Mouse (Mus musculus): ENCODE data around the gene Olfr1020. TPM values are rescaled to one million over a fixed set of nuclear protein-coding genes. Genes with fewer than 3 reads are reported as not detected.

Gene Olfr1020
- not detected in 2 replicates for polyA plus RNA-seq (2015; fragmentation: Nextera tagmentation; extraction: Ambion mirVana)

- Histone ChIP-seq H3K9me3 (replicated peaks) (no peaks in the 10 kb centered on the region), H3K27me3 (replicated peaks) (no peaks in the 10 kb centered on the region), H3K4me3 (replicated peaks) (no peak within 1 kb of the TSS), H3K9ac (replicated peaks) (no peak within 1 kb of the TSS), H3K4me1 (no peaks in the 10 kb centered on the region), H3K27ac (replicated peaks) (no peak within 1 kb of the TSS), H3K4me2 (no peak within 1 kb of the TSS), H3K36me3 (no peaks in the 10 kb centered on the region)
- WGBS, result 84% methylated on average over 1 of the region's 1 CpGs
- ATAC-seq (ENCODE audit: low FRiP score), result no peak
Observed at GRCm38 (mm10) chr2:85846730-85847129, at the start of gene Olfr1020. TSS of gene Olfr1020 (plus strand) at chr2:85847030.

- H3K36me3 ChIP-seq, result no peaks in the 10 kb centered on the region
- ATAC-seq (ENCODE audit: low FRiP score), result no peak
- no peak within 1 kb of the TSS for H3K9ac ChIP-seq (replicated peaks)
- no peaks in the 10 kb centered on the region for H3K27me3 ChIP-seq (replicated peaks)
- WGBS, result 96% methylated on average over 2 of the region's 2 CpGs
- no peak within 1 kb of the TSS for H3K4me3 ChIP-seq (replicated peaks)
- H3K4me2 ChIP-seq, result no peak within 1 kb of the TSS
- H3K27ac ChIP-seq (replicated peaks), result no peak within 1 kb of the TSS
- H3K9me3 ChIP-seq (replicated peaks), result no peaks in the 10 kb centered on the region
- H3K4me1 ChIP-seq, result no peaks in the 10 kb centered on the region
Observed at GRCm38 (mm10) chr2:85802444-85802843, 44.4 kb upstream of the Olfr1020 start, which contains the start of gene Olfr1016. TSS of gene Olfr1016 (minus strand) at chr2:85802544.

GRCm38 (mm10) chr2:85804501-85804900, 42.3 kb upstream of the Olfr1020 start:
- Histone ChIP-seq H3K4me3 (replicated peaks) (no peak overlapping the region), H3K4me2 (no peak overlapping the region), H3K36me3 (no peaks in the 10 kb centered on the region), H3K4me1 (no peaks in the 10 kb centered on the region), H3K27ac (replicated peaks) (no peak overlapping the region), H3K9me3 (replicated peaks) (no peaks in the 10 kb centered on the region), H3K9ac (replicated peaks) (no peak overlapping the region), H3K27me3 (replicated peaks) (no peaks in the 10 kb centered on the region)
- WGBS, result 93% methylated on average over 4 of the region's 4 CpGs
- ATAC-seq (ENCODE audit: low FRiP score), result no peak

GRCm38 (mm10) chr2:85818179-85818578, 28.7 kb upstream of the Olfr1020 start, which contains the start of gene Olfr1018:
TSS of gene Olfr1018 (plus strand) at chr2:85818479.
- no peak for ATAC-seq (ENCODE audit: low FRiP score)
- no peaks in the 10 kb centered on the region for H3K4me1 ChIP-seq
- no peaks in the 10 kb centered on the region for H3K27me3 ChIP-seq (replicated peaks)
- H3K9me3 ChIP-seq (replicated peaks), result no peaks in the 10 kb centered on the region
- no peak within 1 kb of the TSS for H3K9ac ChIP-seq (replicated peaks)
- no peaks in the 10 kb centered on the region for H3K36me3 ChIP-seq
- H3K4me3 ChIP-seq (replicated peaks), result no peak within 1 kb of the TSS
- no peak within 1 kb of the TSS for H3K27ac ChIP-seq (replicated peaks)
- no peak within 1 kb of the TSS for H3K4me2 ChIP-seq

GRCm38 (mm10) chr2:85845383-85845782, 1.4 kb upstream of the Olfr1020 start, which contains the start of gene Olfr1019:
TSS of gene Olfr1019 (minus strand) at chr2:85845483.
- ATAC-seq (ENCODE audit: low FRiP score), result no peak
- Histone ChIP-seq H3K4me1 (no peaks in the 10 kb centered on the region), H3K4me2 (no peak within 1 kb of the TSS), H3K27ac (replicated peaks) (no peak within 1 kb of the TSS), H3K27me3 (replicated peaks) (no peaks in the 10 kb centered on the region), H3K36me3 (no peaks in the 10 kb centered on the region), H3K4me3 (replicated peaks) (no peak within 1 kb of the TSS), H3K9me3 (replicated peaks) (no peaks in the 10 kb centered on the region), H3K9ac (replicated peaks) (no peak within 1 kb of the TSS)

- ATAC-seq (ENCODE audit: low FRiP score), result no peak
- WGBS, result 57% methylated on average over 2 of the region's 2 CpGs
- no peaks in the 10 kb centered on the region for H3K27me3 ChIP-seq (replicated peaks)
- H3K9ac ChIP-seq (replicated peaks), result no peak within 1 kb of the TSS
- H3K9me3 ChIP-seq (replicated peaks), result no peaks in the 10 kb centered on the region
- no peak within 1 kb of the TSS for H3K4me2 ChIP-seq
- H3K36me3 ChIP-seq, result no peaks in the 10 kb centered on the region
- no peak within 1 kb of the TSS for H3K27ac ChIP-seq (replicated peaks)
- no peak within 1 kb of the TSS for H3K4me3 ChIP-seq (replicated peaks)
- no peaks in the 10 kb centered on the region for H3K4me1 ChIP-seq
Observed at GRCm38 (mm10) chr2:85868294-85868693, 21.5 kb downstream of the Olfr1020 start, which contains the start of gene Olfr1022. TSS of gene Olfr1022 (plus strand) at chr2:85868594.

GRCm38 (mm10) chr2:85885340-85885739, 38.5 kb downstream of the Olfr1020 start, which contains the start of gene Olfr1023:
TSS of gene Olfr1023 (plus strand) at chr2:85885640.
- no peak within 1 kb of the TSS for H3K9ac ChIP-seq (replicated peaks)
- WGBS, result 80% methylated on average over 2 of the region's 2 CpGs

More at GRCm38 (mm10) chr2:85885340-85885739, 38.5 kb downstream of the Olfr1020 start, which contains the start of gene Olfr1023:
- Histone ChIP-seq H3K36me3 (no peaks in the 10 kb centered on the region), H3K27me3 (replicated peaks) (no peaks in the 10 kb centered on the region), H3K4me3 (replicated peaks) (no peak within 1 kb of the TSS), H3K4me1 (no peaks in the 10 kb centered on the region), H3K9me3 (replicated peaks) (no peaks in the 10 kb centered on the region), H3K27ac (replicated peaks) (no peak within 1 kb of the TSS), H3K4me2 (no peak within 1 kb of the TSS)
- ATAC-seq (ENCODE audit: low FRiP score), result no peak

Other genes with a start within 250 kb of the Olfr1020 start
- not detected in 2 replicates for gene Olfr1000, start 235.1 kb upstream of the Olfr1020 start, polyA plus RNA-seq (2015; fragmentation: Nextera tagmentation; extraction: Ambion mirVana)
- not detected in 2 replicates for gene Olfr1002, start 196.3 kb upstream of the Olfr1020 start, polyA plus RNA-seq (2015; fragmentation: Nextera tagmentation; extraction: Ambion mirVana)
- not detected in 2 replicates for gene Olfr154, start 182.6 kb upstream of the Olfr1020 start, polyA plus RNA-seq (2015; fragmentation: Nextera tagmentation; extraction: Ambion mirVana)
- gene Olfr1006, start 168.3 kb upstream of the Olfr1020 start, polyA plus RNA-seq (2015; fragmentation: Nextera tagmentation; extraction: Ambion mirVana), result not detected in 2 replicates
- gene Olfr1008, start 157.6 kb upstream of the Olfr1020 start, polyA plus RNA-seq (2015; fragmentation: Nextera tagmentation; extraction: Ambion mirVana), result not detected in 2 replicates
- gene Olfr1009, start 131.6 kb upstream of the Olfr1020 start, polyA plus RNA-seq (2015; fragmentation: Nextera tagmentation; extraction: Ambion mirVana), result not detected in 2 replicates
- gene Olfr1012, start 84.3 kb upstream of the Olfr1020 start, polyA plus RNA-seq (2015; fragmentation: Nextera tagmentation; extraction: Ambion mirVana), result not detected in 2 replicates
- gene Olfr1013, start 79.9 kb upstream of the Olfr1020 start, polyA plus RNA-seq (2015; fragmentation: Nextera tagmentation; extraction: Ambion mirVana), result not detected in 2 replicates
- not detected in 2 replicates for gene Olfr1014, start 74.3 kb upstream of the Olfr1020 start, polyA plus RNA-seq (2015; fragmentation: Nextera tagmentation; extraction: Ambion mirVana)
- not detected in 2 replicates for gene Olfr1015, start 65.0 kb upstream of the Olfr1020 start, polyA plus RNA-seq (2015; fragmentation: Nextera tagmentation; extraction: Ambion mirVana)
- not detected in 2 replicates for gene Olfr1016, start 44.5 kb upstream of the Olfr1020 start, polyA plus RNA-seq (2015; fragmentation: Nextera tagmentation; extraction: Ambion mirVana)
- gene Olfr1018, start 28.6 kb upstream of the Olfr1020 start, polyA plus RNA-seq (2015; fragmentation: Nextera tagmentation; extraction: Ambion mirVana), result not detected in 2 replicates
- gene Olfr1019, start 1.5 kb upstream of the Olfr1020 start, polyA plus RNA-seq (2015; fragmentation: Nextera tagmentation; extraction: Ambion mirVana), result not detected in 2 replicates
- gene Olfr1022, start 21.6 kb downstream of the Olfr1020 start, polyA plus RNA-seq (2015; fragmentation: Nextera tagmentation; extraction: Ambion mirVana), result not detected in 2 replicates
- gene Olfr1023, start 38.6 kb downstream of the Olfr1020 start, polyA plus RNA-seq (2015; fragmentation: Nextera tagmentation; extraction: Ambion mirVana), result not detected in 2 replicates
- gene Olfr1024, start 58.0 kb downstream of the Olfr1020 start, polyA plus RNA-seq (2015; fragmentation: Nextera tagmentation; extraction: Ambion mirVana), result not detected in 2 replicates
- gene Olfr1025-ps1, start 68.2 kb downstream of the Olfr1020 start, polyA plus RNA-seq (2015; fragmentation: Nextera tagmentation; extraction: Ambion mirVana), result not detected in 2 replicates
- not detected in 2 replicates for gene Olfr1026, start 74.5 kb downstream of the Olfr1020 start, polyA plus RNA-seq (2015; fragmentation: Nextera tagmentation; extraction: Ambion mirVana)
- not detected in 2 replicates for gene Olfr1028, start 103.4 kb downstream of the Olfr1020 start, polyA plus RNA-seq (2015; fragmentation: Nextera tagmentation; extraction: Ambion mirVana)
- not detected in 2 replicates for gene Olfr1029, start 126.9 kb downstream of the Olfr1020 start, polyA plus RNA-seq (2015; fragmentation: Nextera tagmentation; extraction: Ambion mirVana)
- gene Olfr1030, start 132.2 kb downstream of the Olfr1020 start, polyA plus RNA-seq (2015; fragmentation: Nextera tagmentation; extraction: Ambion mirVana), result not detected in 2 replicates
- gene Olfr1031, start 143.3 kb downstream of the Olfr1020 start, polyA plus RNA-seq (2015; fragmentation: Nextera tagmentation; extraction: Ambion mirVana), result not detected in 2 replicates
- not detected in 2 replicates for gene Olfr1032, start 158.5 kb downstream of the Olfr1020 start, polyA plus RNA-seq (2015; fragmentation: Nextera tagmentation; extraction: Ambion mirVana)
- gene Olfr1033, start 173.6 kb downstream of the Olfr1020 start, polyA plus RNA-seq (2015; fragmentation: Nextera tagmentation; extraction: Ambion mirVana), result 0.04 and 0.28 TPM in 2 replicates
- gene Olfr1034, start 198.8 kb downstream of the Olfr1020 start, polyA plus RNA-seq (2015; fragmentation: Nextera tagmentation; extraction: Ambion mirVana), result not detected in 2 replicates
- gene Olfr1036, start 227.0 kb downstream of the Olfr1020 start, polyA plus RNA-seq (2015; fragmentation: Nextera tagmentation; extraction: Ambion mirVana), result not detected in 2 replicates
- gene Olfr1037, start 240.4 kb downstream of the Olfr1020 start, polyA plus RNA-seq (2015; fragmentation: Nextera tagmentation; extraction: Ambion mirVana), result not detected in 2 replicates

Data from neural tube, embryonic 15.5 days (tissue).